Comparison of ENCODE assay signal across 8 mouse cellular contexts in the genomic region with DNA sequence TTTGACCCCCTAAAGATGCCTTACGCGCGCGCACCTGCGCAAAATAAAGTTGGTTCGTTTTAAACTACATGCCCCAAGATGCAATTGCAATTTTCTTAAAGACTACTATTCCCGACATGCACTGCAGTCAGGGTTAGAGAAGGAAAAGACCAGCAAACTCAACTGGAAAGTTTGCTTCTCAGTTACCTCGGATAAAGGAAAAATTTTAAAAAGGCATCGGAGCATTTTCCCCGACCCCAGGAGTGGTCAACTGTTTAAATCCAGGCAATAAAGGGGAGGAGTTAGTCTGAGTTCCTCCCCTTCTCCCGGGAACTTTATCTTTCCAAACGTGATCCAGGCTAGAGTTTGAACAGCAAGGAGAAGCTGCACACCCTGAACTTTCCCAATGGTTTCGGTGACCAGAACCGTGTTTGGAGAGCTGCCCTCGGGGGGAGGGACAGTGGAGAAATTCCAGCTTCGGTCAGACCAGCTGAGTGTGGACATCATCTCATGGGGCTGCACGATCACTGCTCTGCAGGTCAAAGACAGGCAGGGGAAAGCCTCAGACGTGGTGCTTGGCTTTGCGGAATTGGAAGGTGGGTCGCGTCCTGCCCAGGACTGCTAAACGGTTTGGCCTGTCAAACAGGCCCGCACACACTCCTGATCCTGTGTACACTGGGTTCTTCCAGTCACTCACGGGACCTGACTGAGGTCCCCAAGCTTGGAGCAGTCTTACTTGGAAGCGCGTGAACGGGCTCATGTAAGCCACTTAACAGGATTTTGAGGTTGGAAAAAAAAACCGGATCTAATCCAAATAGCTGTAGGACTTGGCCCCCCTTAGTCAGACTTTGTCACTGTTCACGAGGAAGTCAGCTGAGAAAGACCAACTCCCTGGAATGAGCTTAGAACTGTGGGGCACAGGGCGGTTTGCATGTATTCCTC. TPM values are rescaled to one million over a fixed set of nuclear protein-coding genes. Genes with fewer than 3 reads are reported as not detected.
A peak's percentile ranks its signal among the peaks of the same experiment; 100 is the strongest.
DNase-seq lines count a peak whose midpoint lies in the region; ATAC-seq and TF ChIP-seq lines count a peak whose summit lies in the region.

A gene (plus strand): TSS at position 141 of the 921 bp plus-strand sequence.

- H3K27me3 ChIP-seq in erythroblast, embryonic 14.5 days (ENCODE audit: control insufficient read depth), result no peaks in the 10 kb centered on the region; the same call in 1 of the 2 replicates
- H3K27me3 ChIP-seq in heart, embryonic 13.5 days (replicated peaks), result no peaks in the 10 kb centered on the region; the same call in 1 of the 2 replicates
- H3K27me3 ChIP-seq in kidney, embryonic 15.5 days, result no peaks in the 10 kb centered on the region
- H3K27me3 ChIP-seq in liver, embryonic 11.5 days (replicated peaks; ENCODE audit: control insufficient read depth, insufficient read depth, low read length), result no peaks in the 10 kb centered on the region
- no peaks in the 10 kb centered on the region for H3K27me3 ChIP-seq in stomach, postnatal 0 days (ENCODE audit: control insufficient read depth, insufficient read depth, low read length)

- no peak for TF ChIP-seq EP300 in stomach, postnatal 0 days (optimal IDR thresholded peaks at IDR 0.05)

- H3K9me3 ChIP-seq in erythroblast, embryonic 14.5 days (ENCODE audit: control insufficient read depth, low read length), result no peaks in the 10 kb centered on the region
- no peaks in the 10 kb centered on the region for H3K9me3 ChIP-seq in heart, embryonic 13.5 days
- H3K9me3 ChIP-seq in kidney, embryonic 15.5 days (replicated peaks), result no peaks in the 10 kb centered on the region
- H3K9me3 ChIP-seq in liver, embryonic 11.5 days (ENCODE audit: control insufficient read depth, low read length), result no peaks in the 10 kb centered on the region
- H3K9me3 ChIP-seq in stomach, postnatal 0 days (ENCODE audit: control insufficient read depth, low read length), result no peaks in the 10 kb centered on the region

- peak within 1 kb of the TSS; percentile 87 for H3K27ac ChIP-seq in heart, embryonic 13.5 days (replicated peaks)
- peak within 1 kb of the TSS; percentile 90 for H3K27ac ChIP-seq in kidney, embryonic 15.5 days
- H3K27ac ChIP-seq in liver, embryonic 11.5 days (ENCODE audit: low read depth, low read length), result peak within 1 kb of the TSS; percentile 57
- peak within 1 kb of the TSS; percentile 93 for H3K27ac ChIP-seq in stomach, postnatal 0 days (replicated peaks)

- no peaks in the 10 kb centered on the region for H3K36me3 ChIP-seq in erythroblast, embryonic 14.5 days (ENCODE audit: control insufficient read depth)
- H3K36me3 ChIP-seq in heart, embryonic 13.5 days, result no peaks in the 10 kb centered on the region
- no peaks in the 10 kb centered on the region for H3K36me3 ChIP-seq in kidney, embryonic 15.5 days
- H3K36me3 ChIP-seq in liver, embryonic 11.5 days (ENCODE audit: control insufficient read depth, insufficient read depth, low read length), result no peaks in the 10 kb centered on the region
- no peaks in the 10 kb centered on the region for H3K36me3 ChIP-seq in stomach, postnatal 0 days (ENCODE audit: control insufficient read depth, insufficient read depth, low read length)

- peak; percentile 71 for DNase-seq in CD4-positive helper T cell, adult 2 months (ENCODE audit: low read depth, low spot score)
- peak; percentile 78 for DNase-seq in brain, adult 2 months (ENCODE audit: low read depth, low spot score)
- DNase-seq in liver, embryonic 11.5 days (ENCODE audit: low spot score), result peak; percentile 58
- DNase-seq in stomach, postnatal 0 days (ENCODE audit: low spot score), result peak; percentile 71

- peak; percentile 42; the same call in 1 of the 2 replicates for ATAC-seq in heart, embryonic 13.5 days (ENCODE audit: extremely low read depth, insufficient number of reproducible peaks, low FRiP score, low TSS enrichment)
- ATAC-seq in kidney, embryonic 15.5 days (replicated peaks; ENCODE audit: low FRiP score), result peak; percentile 84
- ATAC-seq in liver, embryonic 11.5 days (replicated peaks; ENCODE audit: low FRiP score), result peak; percentile 70
- peak; percentile 58 for ATAC-seq in monocyte, adult 5-6 weeks (replicated peaks; ENCODE audit: insufficient number of reproducible peaks, low FRiP score, low TSS enrichment, poor library complexity, severe bottlenecking)
- peak; percentile 79 for ATAC-seq in stomach, postnatal 0 days (ENCODE audit: low FRiP score, low TSS enrichment)

- peak within 1 kb of the TSS; percentile 88 for H3K9ac ChIP-seq in heart, embryonic 13.5 days
- peak within 1 kb of the TSS; percentile 58 for H3K9ac ChIP-seq in kidney, embryonic 15.5 days
- H3K9ac ChIP-seq in liver, embryonic 11.5 days (ENCODE audit: low read depth, low read length), result peak within 1 kb of the TSS; percentile 55
- H3K9ac ChIP-seq in stomach, postnatal 0 days (ENCODE audit: low read length), result peak within 1 kb of the TSS; percentile 71

- 0 out of 2 replicates have a peak, but pooled peaks have one; percentile 4 for TF ChIP-seq CTCF in stomach, postnatal 0 days (IDR thresholded peaks at IDR 0.05; ENCODE audit: low read depth)

- WGBS in heart, embryonic 13.5 days, result 4% methylated on average over 30 of the region's 30 CpGs
- WGBS in kidney, embryonic 15.5 days, result 6% methylated on average over 30 of the region's 30 CpGs
- WGBS in liver, embryonic 11.5 days, result 6% methylated on average over 30 of the region's 30 CpGs
- 2% methylated on average over 30 of the region's 30 CpGs for WGBS in stomach, postnatal 0 days

- peaks cover 5% of the 10 kb centered on the region for H3K4me1 ChIP-seq in erythroblast, embryonic 14.5 days (ENCODE audit: control insufficient read depth)
- H3K4me1 ChIP-seq in heart, embryonic 13.5 days, result peaks cover 31% of the 10 kb centered on the region
- H3K4me1 ChIP-seq in kidney, embryonic 15.5 days, result peaks cover 26% of the 10 kb centered on the region
- H3K4me1 ChIP-seq in liver, embryonic 11.5 days (replicated peaks; ENCODE audit: control insufficient read depth, insufficient read depth, low read length), result no peaks in the 10 kb centered on the region; the same call in 1 of the 2 replicates
- no peaks in the 10 kb centered on the region for H3K4me1 ChIP-seq in stomach, postnatal 0 days (replicated peaks; ENCODE audit: control insufficient read depth, insufficient read depth)

- peak within 1 kb of the TSS; percentile 87 for H3K4me2 ChIP-seq in heart, embryonic 13.5 days
- peak within 1 kb of the TSS; percentile 87 for H3K4me2 ChIP-seq in kidney, embryonic 15.5 days
- peak within 1 kb of the TSS; percentile 79 for H3K4me2 ChIP-seq in liver, embryonic 11.5 days
- H3K4me2 ChIP-seq in stomach, postnatal 0 days (replicated peaks; ENCODE audit: low read depth), result peak within 1 kb of the TSS; percentile 84

- H3K4me3 ChIP-seq in erythroblast, embryonic 14.5 days (replicated peaks), result peak within 1 kb of the TSS; percentile 67
- H3K4me3 ChIP-seq in heart, embryonic 13.5 days, result peak within 1 kb of the TSS; percentile 67
- H3K4me3 ChIP-seq in kidney, embryonic 15.5 days (replicated peaks), result peak within 1 kb of the TSS; percentile 59
- H3K4me3 ChIP-seq in liver, embryonic 11.5 days (ENCODE audit: low read depth, low read length), result peak within 1 kb of the TSS; percentile 56
- peak within 1 kb of the TSS; percentile 47 for H3K4me3 ChIP-seq in stomach, postnatal 0 days (ENCODE audit: low read depth, low read length)

RNA-seq across cellular contexts. Expression of the gene that starts here (rescaled TPM):
- 0.02 TPM in 1 of 2 replicates, not detected in the other for polyA plus RNA-seq in erythroblast, embryonic 14.5 days (2012)
- 12.1 and 13.0 TPM in 2 replicates for polyA plus RNA-seq in heart, embryonic 13.5 days (2015; fragmentation: Nextera tagmentation; extraction: Ambion mirVana)
- polyA plus RNA-seq in kidney, embryonic 15.5 days (2015; fragmentation: Nextera tagmentation; extraction: Ambion mirVana), result 18.2 and 20.8 TPM in 2 replicates
- polyA plus RNA-seq in liver, embryonic 11.5 days (2014; fragmentation: Nextera tagmentation; extraction: Ambion mirVana), result 16.7 and 18.7 TPM in 2 replicates
- total RNA-seq in monocyte, adult 5-6 weeks (2017), result 2.5 to 7.3 TPM (median 2.7 TPM) in 3 replicates
- 31.6 and 34.3 TPM in 2 replicates for polyA plus RNA-seq in stomach, postnatal 0 days (2015; fragmentation: Nextera tagmentation; extraction: Ambion mirVana)

Comparison
In these comparisons a context has a peak if more than half of its experiments do, and no peak if none do; other contexts are left out.
1. Peak in every context shown above with its lines: DNase-seq, ATAC-seq, H3K4me3 ChIP-seq and H3K27ac ChIP-seq.
2. RNA of the gene that starts here (polyA plus RNA-seq): 31.6 to 34.3 TPM in stomach, postnatal 0 days, 18.2 to 20.8 TPM in kidney, embryonic 15.5 days, 16.7 to 18.7 TPM in liver, embryonic 11.5 days and 12.1 to 13.0 TPM in heart, embryonic 13.5 days; 0.02 TPM in erythroblast, embryonic 14.5 days; every median in the first group is over 10 times any median in the second.